Comparison of ENCODE assay signal across 14 mouse cellular contexts in the genomic region with DNA sequence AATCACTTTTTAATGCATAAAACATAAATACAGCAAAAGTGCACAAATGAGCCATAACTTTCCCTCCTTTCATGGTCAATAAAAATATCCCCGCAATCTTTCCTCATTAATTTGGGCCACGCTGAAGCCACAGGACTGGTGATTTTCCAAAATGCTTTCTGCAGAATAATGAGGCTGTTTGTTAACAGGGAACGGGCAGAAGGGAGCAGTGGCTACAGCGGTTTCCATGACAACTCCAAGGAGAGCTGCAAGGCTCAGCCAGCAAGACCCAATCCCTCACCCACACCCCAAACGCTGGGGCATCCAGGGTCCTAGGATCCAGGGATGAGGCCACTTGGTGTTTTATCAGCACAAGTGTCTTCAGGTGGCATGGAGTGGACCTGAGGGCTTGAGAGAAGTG.
DNase-seq lines count a peak whose midpoint lies in the region; ATAC-seq lines count a peak whose summit lies in the region.
"Had no signal": no experiment of that assay in that cellular context is flagged by ENCODE, and none has a peak within 500 bp of the region (broad histone marks: within the 10 kb centered on the region; RNA-seq: fewer than 3 reads in every experiment).

No protein-coding gene starts in this region.

- H3K36me3 ChIP-seq in hindbrain, embryonic 10.5 days: no peaks in the 10 kb centered on the region
- H3K36me3 ChIP-seq in hindbrain, embryonic 13.5 days: no peaks in the 10 kb centered on the region
- H3K36me3 ChIP-seq in forebrain, embryonic 15.5 days: no peaks in the 10 kb centered on the region
- H3K36me3 ChIP-seq in midbrain, embryonic 11.5 days (ENCODE audit: control insufficient read depth, insufficient read depth, low read length): no peaks in the 10 kb centered on the region
- H3K36me3 ChIP-seq: heart, embryonic 13.5 days; liver, embryonic 12.5 days had no signal

- DNase-seq in hindbrain, embryonic 10.5 days (ENCODE audit: low spot score): no peak
- peak; percentile 10 for DNase-seq in R1 (ENCODE audit: low read depth, low spot score)
- peak; percentile 85 for DNase-seq in midbrain, embryonic 11.5 days (ENCODE audit: low spot score, missing footprints)
- DNase-seq in T-cell, adult 2 months (ENCODE audit: low spot score): no peak
- DNase-seq in kidney, adult 8-10 months: no peak
- DNase-seq: adrenal gland, postnatal 10 days; gastrocnemius, adult 2 months; kidney, adult 11 months; thymus, adult 2 months had no signal

- WGBS in hindbrain, embryonic 10.5 days: 45% methylated on average over 5 of the region's 5 CpGs
- 23% methylated on average over 5 of the region's 5 CpGs for WGBS in hindbrain, embryonic 13.5 days
- WGBS in forebrain, embryonic 15.5 days: 10% methylated on average over 5 of the region's 5 CpGs
- 35% methylated on average over 5 of the region's 5 CpGs for WGBS in midbrain, embryonic 11.5 days

- no peaks in the 10 kb centered on the region for H3K9me3 ChIP-seq in hindbrain, embryonic 10.5 days
- no peaks in the 10 kb centered on the region for H3K9me3 ChIP-seq in hindbrain, embryonic 13.5 days
- H3K9me3 ChIP-seq in forebrain, embryonic 15.5 days: no peaks in the 10 kb centered on the region
- H3K9me3 ChIP-seq in midbrain, embryonic 11.5 days (ENCODE audit: control insufficient read depth, low read length): no peaks in the 10 kb centered on the region
- H3K9me3 ChIP-seq: heart, embryonic 13.5 days; liver, embryonic 12.5 days had no signal

- H3K9ac ChIP-seq in hindbrain, embryonic 13.5 days: no peak overlapping the region
- H3K9ac ChIP-seq in forebrain, embryonic 15.5 days (replicated peaks): no peak overlapping the region
- H3K9ac ChIP-seq in midbrain, embryonic 11.5 days (ENCODE audit: low read length): no peak overlapping the region
- H3K9ac ChIP-seq: heart, embryonic 13.5 days; liver, embryonic 12.5 days had no signal

- H3K27me3 ChIP-seq in hindbrain, embryonic 10.5 days (ENCODE audit: insufficient read depth, poor library complexity, severe bottlenecking): no peaks in the 10 kb centered on the region
- H3K27me3 ChIP-seq in hindbrain, embryonic 13.5 days: 0 out of 2 replicates have a peak, but pooled peaks cover 11% of the 10 kb centered on the region
- no peaks in the 10 kb centered on the region for H3K27me3 ChIP-seq in forebrain, embryonic 15.5 days
- H3K27me3 ChIP-seq in midbrain, embryonic 11.5 days (ENCODE audit: control insufficient read depth, insufficient read depth, low read length): no peaks in the 10 kb centered on the region
- H3K27me3 ChIP-seq: liver, embryonic 12.5 days had no signal

- ATAC-seq in hindbrain, embryonic 13.5 days (ENCODE audit: low FRiP score): no peak
- no peak; the same call in 1 of the 2 replicates for ATAC-seq in forebrain, embryonic 15.5 days (replicated peaks)
- peak; percentile 30; the same call in 1 of the 2 replicates for ATAC-seq in midbrain, embryonic 11.5 days (ENCODE audit: low FRiP score)
- no peak for ATAC-seq in megakaryocyte-erythroid progenitor cell, adult 5-6 weeks (replicated peaks; ENCODE audit: low FRiP score, low TSS enrichment, poor library complexity, severe bottlenecking)
- ATAC-seq: liver, embryonic 12.5 days had no signal

- H3K4me1 ChIP-seq in hindbrain, embryonic 10.5 days (replicated peaks): peaks cover 31% of the 10 kb centered on the region
- peaks cover 32% of the 10 kb centered on the region for H3K4me1 ChIP-seq in hindbrain, embryonic 13.5 days (replicated peaks)
- H3K4me1 ChIP-seq in forebrain, embryonic 15.5 days: peaks cover 16% of the 10 kb centered on the region
- peaks cover 9% of the 10 kb centered on the region; the same call in 1 of the 2 replicates for H3K4me1 ChIP-seq in midbrain, embryonic 11.5 days (ENCODE audit: control insufficient read depth, insufficient read depth, low read length)
- H3K4me1 ChIP-seq: heart, embryonic 13.5 days; liver, embryonic 12.5 days had no signal

- H3K4me3 ChIP-seq in hindbrain, embryonic 10.5 days: no peak overlapping the region
- no peak overlapping the region for H3K4me3 ChIP-seq in hindbrain, embryonic 13.5 days
- H3K4me3 ChIP-seq in forebrain, embryonic 15.5 days: no peak overlapping the region
- no peak overlapping the region for H3K4me3 ChIP-seq in midbrain, embryonic 11.5 days (ENCODE audit: low read depth, low read length)
- H3K4me3 ChIP-seq: gastrocnemius, adult 2 months; heart, embryonic 13.5 days; liver, embryonic 12.5 days had no signal

- H3K27ac ChIP-seq in hindbrain, embryonic 10.5 days: peak overlapping the region; percentile 23; the same call in 1 of the 2 replicates
- no peak overlapping the region for H3K27ac ChIP-seq in hindbrain, embryonic 13.5 days
- peak overlapping the region; percentile 36; the same call in 1 of the 2 replicates for H3K27ac ChIP-seq in forebrain, embryonic 15.5 days (replicated peaks)
- no peak overlapping the region for H3K27ac ChIP-seq in midbrain, embryonic 11.5 days (ENCODE audit: low read depth, low read length)
- H3K27ac ChIP-seq: gastrocnemius, adult 2 months; heart, embryonic 13.5 days; liver, embryonic 12.5 days had no signal

- no peak overlapping the region for H3K4me2 ChIP-seq in hindbrain, embryonic 13.5 days
- H3K4me2 ChIP-seq in forebrain, embryonic 15.5 days (replicated peaks): no peak overlapping the region
- no peak overlapping the region for H3K4me2 ChIP-seq in midbrain, embryonic 11.5 days
- H3K4me2 ChIP-seq: heart, embryonic 13.5 days; liver, embryonic 12.5 days had no signal

Comparison
In these comparisons a context has a peak if more than half of its experiments do, and no peak if none do; other contexts are left out.
1. H3K27ac ChIP-seq: peak in hindbrain, embryonic 10.5 days (single experiment) and forebrain, embryonic 15.5 days (single experiment); none in hindbrain, embryonic 13.5 days (single experiment) and midbrain, embryonic 11.5 days (single experiment).
2. DNase-seq: peak in R1 (single experiment) and midbrain, embryonic 11.5 days (single experiment); none in hindbrain, embryonic 10.5 days (single experiment), T-cell, adult 2 months (single experiment) and kidney, adult 8-10 months (0 of 2).